Mouse (Mus musculus): ENCODE results near the gene Zzef1. TPM values are rescaled to one million over a fixed set of nuclear protein-coding genes. Genes with fewer than 3 reads are reported as not detected.
"Not testable (repeated sequence)": the region's sequence is repeated elsewhere in the genome, so short reads cannot be mapped to it uniquely, and the experiment has no call there.

Zzef1 gene
- 8.6 and 9.2 TPM in 2 replicates for polyA plus RNA-seq (2015; fragmentation: Nextera tagmentation; extraction: Ambion mirVana)

- ATAC-seq (ENCODE audit: insufficient number of reproducible peaks, low FRiP score, low TSS enrichment, low read depth): peak; percentile 92
- Histone ChIP-seq H3K9ac (peak within 1 kb of the TSS; percentile 82), H3K9me3 (no peaks in the 10 kb centered on the region), H3K27ac (peak within 1 kb of the TSS; percentile 91), H3K36me3 (no peaks in the 10 kb centered on the region), H3K4me1 (peaks cover 12% of the 10 kb centered on the region), H3K4me3 (peak within 1 kb of the TSS; percentile 83), H3K27me3 (no peaks in the 10 kb centered on the region), H3K4me2 (peak within 1 kb of the TSS; percentile 76)
- under 1% methylated on average over 65 of the region's 69 CpGs for WGBS
Measured at GRCm38 (mm10) chr11:72795455-72796295, at the start of gene Zzef1, which contains the start of gene Cyb5d2. Zzef1 (plus strand) TSS chr11:72796226. Cyb5d2 (minus strand) TSS chr11:72796142.

GRCm38 (mm10) chr11:72751956-72752355 is 44.1 kb upstream of the Zzef1 start:
- no peak overlapping the region for H3K27ac ChIP-seq
- no peaks in the 10 kb centered on the region for H3K9me3 ChIP-seq
- no peak overlapping the region for H3K9ac ChIP-seq
- H3K36me3 ChIP-seq: peaks cover 75% of the 10 kb centered on the region
- H3K4me2 ChIP-seq: no peak overlapping the region
- WGBS: 37% methylated on average over 2 of the region's 2 CpGs
- H3K4me3 ChIP-seq: no peak overlapping the region
- H3K4me1 ChIP-seq: no peaks in the 10 kb centered on the region
- H3K27me3 ChIP-seq: no peaks in the 10 kb centered on the region
- ATAC-seq (ENCODE audit: insufficient number of reproducible peaks, low FRiP score, low TSS enrichment, low read depth): no peak

- Histone ChIP-seq H3K36me3 (peaks cover 90% of the 10 kb centered on the region), H3K9me3 (no peaks in the 10 kb centered on the region), H3K27ac (no peak overlapping the region), H3K4me1 (no peaks in the 10 kb centered on the region), H3K9ac (no peak overlapping the region), H3K4me2 (no peak overlapping the region), H3K27me3 (no peaks in the 10 kb centered on the region), H3K4me3 (no peak overlapping the region)
- ATAC-seq (ENCODE audit: insufficient number of reproducible peaks, low FRiP score, low TSS enrichment, low read depth): no peak
- 95% methylated on average over 5 of the region's 5 CpGs for WGBS
Measured at GRCm38 (mm10) chr11:72758316-72758715, 37.7 kb upstream of the Zzef1 start.

GRCm38 (mm10) chr11:72759581-72759980 is 36.4 kb upstream of the Zzef1 start:
- no peak for ATAC-seq (ENCODE audit: insufficient number of reproducible peaks, low FRiP score, low TSS enrichment, low read depth)
- no peak overlapping the region for H3K4me3 ChIP-seq
- no peaks in the 10 kb centered on the region for H3K27me3 ChIP-seq
- 96% methylated on average over 6 of the region's 6 CpGs for WGBS
- H3K9ac ChIP-seq: no peak overlapping the region
- peaks cover 91% of the 10 kb centered on the region for H3K36me3 ChIP-seq
- no peaks in the 10 kb centered on the region for H3K9me3 ChIP-seq
- H3K4me2 ChIP-seq: no peak overlapping the region
- H3K27ac ChIP-seq: no peak overlapping the region
- H3K4me1 ChIP-seq: no peaks in the 10 kb centered on the region

- no peak for ATAC-seq (ENCODE audit: insufficient number of reproducible peaks, low FRiP score, low TSS enrichment, low read depth)
- 73% methylated on average over 1 of the region's 1 CpGs for WGBS
- Histone ChIP-seq H3K9ac (no peak overlapping the region), H3K4me2 (no peak overlapping the region), H3K4me1 (no peaks in the 10 kb centered on the region), H3K27ac (no peak overlapping the region), H3K9me3 (no peaks in the 10 kb centered on the region), H3K4me3 (no peak overlapping the region), H3K36me3 (peaks cover 85% of the 10 kb centered on the region), H3K27me3 (no peaks in the 10 kb centered on the region)
Measured at GRCm38 (mm10) chr11:72760781-72761180, 35.2 kb upstream of the Zzef1 start.

- H3K27me3 ChIP-seq: no peaks in the 10 kb centered on the region
- no peak overlapping the region for H3K27ac ChIP-seq
- ATAC-seq (ENCODE audit: insufficient number of reproducible peaks, low FRiP score, low TSS enrichment, low read depth): no peak
- H3K4me2 ChIP-seq: no peak overlapping the region
- no peak overlapping the region for H3K9ac ChIP-seq
- H3K9me3 ChIP-seq: no peaks in the 10 kb centered on the region
- 85% methylated on average over 4 of the region's 4 CpGs for WGBS
- peaks cover 72% of the 10 kb centered on the region for H3K36me3 ChIP-seq
- H3K4me1 ChIP-seq: no peaks in the 10 kb centered on the region
- H3K4me3 ChIP-seq: no peak overlapping the region
Measured at GRCm38 (mm10) chr11:72764270-72764669, 31.8 kb upstream of the Zzef1 start.

GRCm38 (mm10) chr11:72767716-72768115 is 28.3 kb upstream of the Zzef1 start:
- Histone ChIP-seq H3K9ac (no peak overlapping the region), H3K27me3 (no peaks in the 10 kb centered on the region), H3K36me3 (peaks cover 51% of the 10 kb centered on the region), H3K4me2 (no peak overlapping the region), H3K4me3 (no peak overlapping the region), H3K4me1 (no peaks in the 10 kb centered on the region), H3K9me3 (no peaks in the 10 kb centered on the region), H3K27ac (peak overlapping the region; percentile 43; the same call in 1 of the 2 replicates)
- no peak for ATAC-seq (ENCODE audit: insufficient number of reproducible peaks, low FRiP score, low TSS enrichment, low read depth)
- WGBS: 87% methylated on average over 8 of the region's 8 CpGs

- Histone ChIP-seq H3K9me3 (no peaks in the 10 kb centered on the region), H3K27me3 (no peaks in the 10 kb centered on the region), H3K27ac (no peak overlapping the region), H3K4me1 (no peaks in the 10 kb centered on the region), H3K36me3 (peaks cover 40% of the 10 kb centered on the region), H3K9ac (no peak overlapping the region), H3K4me3 (no peak overlapping the region), H3K4me2 (no peak overlapping the region)
- no peak for ATAC-seq (ENCODE audit: insufficient number of reproducible peaks, low FRiP score, low TSS enrichment, low read depth)
- 89% methylated on average over 3 of the region's 3 CpGs for WGBS
Measured at GRCm38 (mm10) chr11:72769061-72769460, 27.0 kb upstream of the Zzef1 start.

- WGBS: 84% methylated on average over 3 of the region's 3 CpGs
- Histone ChIP-seq H3K4me3 (no peak overlapping the region), H3K9me3 (no peaks in the 10 kb centered on the region), H3K27ac (no peak overlapping the region), H3K4me2 (no peak overlapping the region), H3K36me3 (peaks cover 33% of the 10 kb centered on the region), H3K4me1 (no peaks in the 10 kb centered on the region), H3K27me3 (no peaks in the 10 kb centered on the region), H3K9ac (no peak overlapping the region)
- no peak for ATAC-seq (ENCODE audit: insufficient number of reproducible peaks, low FRiP score, low TSS enrichment, low read depth)
Measured at GRCm38 (mm10) chr11:72770324-72770723, 25.7 kb upstream of the Zzef1 start.

- Histone ChIP-seq H3K27me3 (no peaks in the 10 kb centered on the region), H3K4me3 (no peak overlapping the region), H3K27ac (no peak overlapping the region), H3K9ac (no peak overlapping the region), H3K4me2 (no peak overlapping the region), H3K4me1 (no peaks in the 10 kb centered on the region), H3K9me3 (no peaks in the 10 kb centered on the region), H3K36me3 (peaks cover 33% of the 10 kb centered on the region)
- 81% methylated on average over 5 of the region's 5 CpGs for WGBS
- ATAC-seq (ENCODE audit: insufficient number of reproducible peaks, low FRiP score, low TSS enrichment, low read depth): no peak
Measured at GRCm38 (mm10) chr11:72770816-72771215, 25.2 kb upstream of the Zzef1 start.

GRCm38 (mm10) chr11:72771461-72771860 is 24.6 kb upstream of the Zzef1 start:
- Histone ChIP-seq H3K4me2 (no peak overlapping the region), H3K27ac (no peak overlapping the region), H3K4me3 (no peak overlapping the region), H3K9ac (no peak overlapping the region), H3K36me3 (peaks cover 33% of the 10 kb centered on the region), H3K9me3 (no peaks in the 10 kb centered on the region), H3K4me1 (no peaks in the 10 kb centered on the region), H3K27me3 (no peaks in the 10 kb centered on the region)
- ATAC-seq (ENCODE audit: insufficient number of reproducible peaks, low FRiP score, low TSS enrichment, low read depth): no peak; the same call in 1 of the 2 replicates
- 59% methylated on average over 4 of the region's 4 CpGs for WGBS

GRCm38 (mm10) chr11:72772611-72773010 is 23.4 kb upstream of the Zzef1 start:
- ATAC-seq (ENCODE audit: insufficient number of reproducible peaks, low FRiP score, low TSS enrichment, low read depth); H3K27me3 ChIP-seq; H3K27ac ChIP-seq; H3K4me3 ChIP-seq; H3K4me1 ChIP-seq; H3K4me2 ChIP-seq; H3K9me3 ChIP-seq; H3K9ac ChIP-seq: not testable (repeated sequence)
- peaks cover 26% of the 10 kb centered on the region for H3K36me3 ChIP-seq
- WGBS: 38% methylated on average over 1 of the region's 1 CpGs
